Mouse (Mus musculus) midbrain, embryonic 11.5 days (tissue): ENCODE measurements around the gene Vmn1r6. TPM values are rescaled to one million over a fixed set of nuclear protein-coding genes. Genes with fewer than 3 reads are reported as not detected.
"Not testable (repeated sequence)": the region's sequence is repeated elsewhere in the genome, so short reads cannot be mapped to it uniquely, and the experiment has no call there.

ENCODE experiments used
- ATAC-seq: fragments of 200-750 bp; cut with Nextera tagmentation; 2 replicates; pipeline ENCODE4 v1.8.0; 2017; ENCODE audit warnings: moderate TSS enrichment, moderate library complexity; ENCODE audit not compliant: low FRiP score
- DNase-seq: peaks from one replicate; pipeline ENCODE4 v3.0.0; 2015; ENCODE audit warnings: low spot score; ENCODE audit errors: missing footprints
- H3K27ac ChIP-seq: fragments of 300-500 bp; sonication (generic); 2 replicates; pipeline ENCODE4 v1.5.1; 2014; ENCODE audit warnings: low read depth, low read length
- H3K27me3 ChIP-seq: fragments of 300-500 bp; sonication (generic); 2 replicates; pipeline ENCODE4 v1.6.1; 2014; ENCODE audit warnings: mild to moderate bottlenecking, low read length, moderate library complexity, mixed read lengths; ENCODE audit not compliant: control insufficient read depth, insufficient read depth
- H3K36me3 ChIP-seq: fragments of 300-500 bp; sonication (generic); 2 replicates; pipeline ENCODE4 v1.6.1; 2014; ENCODE audit warnings: mild to moderate bottlenecking, low read length, moderate library complexity, mixed read lengths; ENCODE audit not compliant: control insufficient read depth, insufficient read depth
- H3K4me1 ChIP-seq: fragments of 300-500 bp; sonication (generic); 2 replicates; pipeline ENCODE4 v1.6.1; 2014; ENCODE audit warnings: low read length; ENCODE audit not compliant: control insufficient read depth, insufficient read depth
- H3K4me2 ChIP-seq: fragments of 300-500 bp; sonication (generic); 2 replicates; pipeline ENCODE4 v1.6.1; 2014; ENCODE audit warnings: mild to moderate bottlenecking, moderate library complexity
- H3K4me3 ChIP-seq: fragments of 300-500 bp; sonication (generic); 2 replicates; pipeline ENCODE4 v1.5.1; 2014; ENCODE audit warnings: low read depth, low read length
- H3K9ac ChIP-seq: fragments of 300-500 bp; sonication (generic); 2 replicates; pipeline ENCODE4 v1.6.1; 2014; ENCODE audit warnings: low read length
- H3K9me3 ChIP-seq: fragments of 300-500 bp; sonication (generic); 2 replicates; pipeline ENCODE4 v1.6.1; 2016; ENCODE audit warnings: low read length; ENCODE audit not compliant: control insufficient read depth
- WGBS: fragments of 180-500 bp; shearing (Covaris S2); extraction: QIAGEN DNeasy Blood & Tissue Kit; methylation state at CpG from one replicate; pipeline ENCODE4 v1.1.7; 2014; 5-methylcytosine and 5-hydroxymethylcytosine counted together
- polyA plus RNA-seq: library from polyadenylated mRNA; unstranded; fragments of >200 nt; fragmentation: Nextera tagmentation; extraction: Ambion mirVana; gene quantifications from 2 replicates; pipeline ENCODE4 v1.2.1, GENCODE M21; 2014

The Vmn1r6 gene
- polyA plus RNA-seq = not detected in 2 replicates

GRCm38 (mm10) chr6:56996943-56997342 lies at the start of gene Vmn1r6:
Gene Vmn1r6, plus strand, starts transcription at chr6:56997243.
- WGBS = 87% methylated on average over 2 of the region's 2 CpGs
- no peaks in the 10 kb centered on the region for H3K27me3 ChIP-seq
- no peaks in the 10 kb centered on the region for H3K9me3 ChIP-seq
- DNase-seq = no peak
- no peaks in the 10 kb centered on the region for H3K4me1 ChIP-seq
- no peak within 1 kb of the TSS for H3K4me3 ChIP-seq
- no peaks in the 10 kb centered on the region for H3K36me3 ChIP-seq
- no peak within 1 kb of the TSS for H3K4me2 ChIP-seq
- H3K9ac ChIP-seq = no peak within 1 kb of the TSS
- H3K27ac ChIP-seq = no peak within 1 kb of the TSS
- no peak for ATAC-seq

- Histone ChIP-seq H3K4me3 (no peak overlapping the region), H3K4me2 (no peak overlapping the region), H3K27ac (no peak overlapping the region), H3K36me3 (no peaks in the 10 kb centered on the region), H3K9me3 (no peaks in the 10 kb centered on the region), H3K27me3 (no peaks in the 10 kb centered on the region), H3K9ac (no peak overlapping the region), H3K4me1 (no peaks in the 10 kb centered on the region)
- 81% methylated on average over 5 of the region's 5 CpGs for WGBS
- DNase-seq (no peak), ATAC-seq (no peak)
Observed at GRCm38 (mm10) chr6:56956436-56956835, 40.6 kb upstream of the Vmn1r6 start.

GRCm38 (mm10) chr6:56969973-56970372 lies 27.1 kb upstream of the Vmn1r6 start, which contains the start of gene Vmn1r5:
Gene Vmn1r5, plus strand, starts transcription at chr6:56970273.
- Histone ChIP-seq H3K9me3 (no peaks in the 10 kb centered on the region), H3K4me2 (no peak within 1 kb of the TSS), H3K4me1 (no peaks in the 10 kb centered on the region), H3K4me3 (no peak within 1 kb of the TSS), H3K27ac (no peak within 1 kb of the TSS), H3K36me3 (no peaks in the 10 kb centered on the region), H3K27me3 (no peaks in the 10 kb centered on the region), H3K9ac (no peak within 1 kb of the TSS)
- ATAC-seq (no peak), DNase-seq (no peak)

GRCm38 (mm10) chr6:57025224-57025623 lies 28.2 kb downstream of the Vmn1r6 start, which contains the start of gene Vmn1r7:
Gene Vmn1r7, minus strand, starts transcription at chr6:57025324.
- not testable (repeated sequence) for DNase-seq

GRCm38 (mm10) chr6:57031984-57032383 lies 34.9 kb downstream of the Vmn1r6 start, which contains the start of gene Vmn1r8:
Gene Vmn1r8, plus strand, starts transcription at chr6:57032284.
- DNase-seq (no peak), ATAC-seq (no peak)
- Histone ChIP-seq H3K4me2 (no peak within 1 kb of the TSS), H3K4me1 (no peaks in the 10 kb centered on the region), H3K27ac (no peak within 1 kb of the TSS), H3K4me3 (no peak within 1 kb of the TSS), H3K9ac (no peak within 1 kb of the TSS), H3K36me3 (no peaks in the 10 kb centered on the region), H3K9me3 (no peaks in the 10 kb centered on the region), H3K27me3 (no peaks in the 10 kb centered on the region)

More at GRCm38 (mm10) chr6:57025224-57025623, 28.2 kb downstream of the Vmn1r6 start, which contains the start of gene Vmn1r7:
- not testable (repeated sequence) for H3K4me1 ChIP-seq, H3K9ac ChIP-seq, H3K27me3 ChIP-seq, H3K4me3 ChIP-seq, ATAC-seq, H3K9me3 ChIP-seq, H3K36me3 ChIP-seq, H3K27ac ChIP-seq, H3K4me2 ChIP-seq
- 90% methylated on average over 2 of the region's 2 CpGs for WGBS

GRCm38 (mm10) chr6:57034674-57035073 lies 37.6 kb downstream of the Vmn1r6 start:
- H3K36me3 ChIP-seq = no peaks in the 10 kb centered on the region
- no peak overlapping the region for H3K27ac ChIP-seq
- no peaks in the 10 kb centered on the region for H3K27me3 ChIP-seq
- no peak overlapping the region for H3K9ac ChIP-seq
- WGBS = 88% methylated on average over 2 of the region's 2 CpGs
- no peak for ATAC-seq
- H3K4me2 ChIP-seq = no peak overlapping the region
- no peak overlapping the region for H3K4me3 ChIP-seq
- no peak for DNase-seq
- H3K9me3 ChIP-seq = no peaks in the 10 kb centered on the region
- H3K4me1 ChIP-seq = no peaks in the 10 kb centered on the region

Other genes starting within 250 kb of the Vmn1r6 start
- 29.6 and 36.1 TPM in 2 replicates for gene Kbtbd2, start 199.4 kb upstream of the Vmn1r6 start, polyA plus RNA-seq
- 55.3 and 57.4 TPM in 2 replicates for gene Fkbp9, start 165.2 kb upstream of the Vmn1r6 start, polyA plus RNA-seq
- gene Nt5c3, start 73.3 kb upstream of the Vmn1r6 start, polyA plus RNA-seq = 91.1 and 103 TPM in 2 replicates
- gene Vmn1r4, start 73.2 kb upstream of the Vmn1r6 start, polyA plus RNA-seq = 0.51 and 0.61 TPM in 2 replicates
- gene Vmn1r5, start 27.0 kb upstream of the Vmn1r6 start, polyA plus RNA-seq = not detected in 2 replicates
- not detected in 2 replicates for gene Vmn1r7, start 28.1 kb downstream of the Vmn1r6 start, polyA plus RNA-seq
- not detected in 2 replicates for gene Vmn1r8, start 35.0 kb downstream of the Vmn1r6 start, polyA plus RNA-seq
- not detected in 2 replicates for gene Vmn1r9, start 69.5 kb downstream of the Vmn1r6 start, polyA plus RNA-seq
- gene Vmn1r10, start 112.2 kb downstream of the Vmn1r6 start, polyA plus RNA-seq = not detected in 2 replicates
- not detected in 2 replicates for gene Vmn1r11, start 136.2 kb downstream of the Vmn1r6 start, polyA plus RNA-seq
- not detected in 2 replicates for gene Vmn1r12, start 159.7 kb downstream of the Vmn1r6 start, polyA plus RNA-seq
- not detected in 2 replicates for gene Vmn1r13, start 206.0 kb downstream of the Vmn1r6 start, polyA plus RNA-seq
- gene Vmn1r14, start 234.4 kb downstream of the Vmn1r6 start, polyA plus RNA-seq = not detected in 2 replicates